Mouse (Mus musculus) gastrocnemius, postnatal 25 days (tissue): ENCODE measurements around the gene 1110004F10Rik. TPM values are rescaled to one million over a fixed set of nuclear protein-coding genes. Genes with fewer than 3 reads are reported as not detected.
"Not testable (repeated sequence)": the region's sequence is repeated elsewhere in the genome, so short reads cannot be mapped to it uniquely, and the experiment has no call there.

Experiments
- DNase-seq: peaks from one replicate; pipeline ENCODE4 v3.0.0; 2022
- long read RNA-seq, 2 experiments: library from polyadenylated mRNA; stranded (forward); transcript quantifications; one replicate each; pipeline ENCODE4 v2.0.0; 2021
- total RNA-seq, 2 experiments: library from RNA; stranded (reverse); gene quantifications; 1 replicate in 1 of 2; 2 replicates in 1 of 2; pipeline ENCODE4 v1.2.3; 2021

Gene 1110004F10Rik
- 10 to 100 TPM; 41.2 to 42.4 TPM for total RNA-seq
- long read RNA-seq, experiment 1, transcript 1110004F10Rik-201 (5 exons, 1,479 nt): major isoform, 130 of 148 reads
- long read RNA-seq, experiment 1, partial matches to known transcripts: 10 of 148 reads
- long read RNA-seq, experiment 1, other reads (novel, unspliced or antisense): 4 of 148 reads
- long read RNA-seq, experiment 2, transcript 1110004F10Rik-201 (5 exons, 1,479 nt): major isoform, 123 of 140 reads
- long read RNA-seq, experiment 2, partial matches to known transcripts: 8 of 140 reads
- long read RNA-seq, experiment 2, other reads (novel, unspliced or antisense): 5 of 140 reads

GRCm38 (mm10) chr7:116039196-116039537 is at the start of gene 1110004F10Rik:
Gene 1110004F10Rik, plus strand, starts transcription at chr7:116039397.
- DNase-seq: no peak

DNA sequence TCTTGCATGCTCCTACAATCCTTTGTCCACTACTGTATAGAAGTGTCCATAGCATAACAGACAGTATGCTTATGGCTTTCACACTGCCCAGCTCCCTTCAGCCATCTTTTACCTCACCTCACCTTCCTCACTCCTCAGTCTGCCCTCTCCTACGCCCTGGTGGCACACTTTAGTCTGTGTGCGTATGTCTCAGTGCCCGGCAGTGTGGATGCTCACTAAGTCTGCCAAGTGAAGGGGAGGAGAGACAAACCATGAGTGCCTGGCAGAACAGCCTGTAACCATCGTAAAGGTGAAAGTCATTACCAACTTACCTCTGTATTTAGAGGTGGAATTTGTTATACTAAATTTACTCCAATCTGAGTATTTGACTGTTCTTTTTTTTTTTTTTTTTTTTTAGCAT is 36.5 kb upstream of the 1110004F10Rik start:
- DNase-seq: peak; percentile 50

DNA sequence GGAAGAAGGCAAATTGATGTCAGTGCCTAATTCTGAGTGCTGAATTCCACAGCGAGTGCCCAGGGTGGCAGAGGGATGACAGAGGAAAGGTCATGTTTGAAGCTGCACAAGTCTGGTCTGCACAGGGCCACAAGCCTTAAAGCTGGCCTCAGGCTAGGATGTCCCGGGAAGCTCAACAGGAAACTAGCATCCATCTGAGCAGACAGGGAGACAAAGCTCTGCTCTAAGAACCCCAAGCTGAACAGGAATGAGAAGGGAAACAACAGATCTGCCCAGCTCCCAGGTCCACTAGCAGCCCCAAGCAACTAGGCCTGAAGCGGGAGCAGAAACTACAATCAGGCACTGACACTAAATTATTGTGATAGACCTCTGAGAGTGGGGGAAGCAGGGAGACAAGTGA is 9.2 kb upstream of the 1110004F10Rik start:
- no peak for DNase-seq

- peak; percentile 81 for DNase-seq
Measured at GRCm38 (mm10) chr7:116030597-116031387, 8.4 kb upstream of the 1110004F10Rik start.

DNA sequence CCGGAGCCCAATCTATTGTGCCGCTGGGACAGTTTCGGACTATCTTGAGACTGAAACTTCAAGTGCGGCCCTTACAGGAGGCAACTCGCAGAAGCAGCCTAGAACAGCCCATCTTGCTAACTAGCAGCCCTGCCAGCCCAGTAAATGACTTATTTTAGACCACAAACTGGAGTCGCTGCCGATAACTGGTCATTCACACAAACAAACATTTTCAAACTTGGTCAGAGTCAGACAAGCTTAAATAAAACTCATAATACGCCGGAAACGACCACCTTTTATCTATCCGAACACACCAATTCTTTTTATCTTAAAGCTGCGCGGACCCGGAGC is 7.8 kb upstream of the 1110004F10Rik start:
- DNase-seq: no peak

DNA sequence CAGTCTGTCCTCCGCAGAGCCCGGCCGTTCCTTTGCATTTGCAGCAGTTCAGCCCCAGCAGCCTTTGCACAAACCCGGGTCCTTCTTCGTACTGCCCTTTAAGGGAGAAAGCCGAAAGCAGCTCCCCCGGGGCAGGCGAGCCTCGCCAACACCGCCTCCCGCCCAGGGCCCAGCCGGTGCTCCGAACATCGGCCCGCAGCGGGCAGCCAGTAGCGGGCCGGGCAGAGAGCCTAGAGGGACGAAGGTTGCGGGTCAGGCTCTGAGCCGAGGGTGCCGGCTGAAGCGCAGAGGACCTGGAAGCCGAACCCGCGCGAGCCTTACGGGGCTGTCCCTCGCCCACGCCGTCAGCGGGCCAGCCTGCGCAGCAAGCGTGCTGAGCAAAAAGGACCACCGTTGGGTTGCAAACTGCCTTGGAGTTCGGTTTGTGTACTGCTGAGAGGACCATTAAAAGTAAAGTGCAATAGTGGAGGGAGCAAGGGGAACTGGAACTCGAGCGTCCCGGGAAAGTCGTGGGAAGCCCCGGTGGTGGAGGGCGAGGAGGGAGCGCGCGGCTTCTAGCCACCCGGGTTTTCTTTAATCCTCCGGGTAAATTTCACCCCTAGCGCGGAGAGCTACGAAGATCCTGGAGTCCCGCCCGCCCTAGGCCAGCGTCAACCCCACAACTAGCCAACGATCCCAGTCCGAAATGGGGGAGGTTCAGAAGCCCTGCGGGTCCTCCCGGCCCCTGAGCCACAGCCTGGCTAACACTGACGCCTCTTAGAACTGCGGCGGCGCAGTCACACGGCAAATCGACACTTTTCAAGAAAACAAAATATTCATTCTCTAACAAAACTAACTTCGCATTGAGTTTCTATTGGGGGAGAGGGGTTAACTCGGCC is 7.2 kb upstream of the 1110004F10Rik start:
- peak; percentile 76 for DNase-seq

DNA sequence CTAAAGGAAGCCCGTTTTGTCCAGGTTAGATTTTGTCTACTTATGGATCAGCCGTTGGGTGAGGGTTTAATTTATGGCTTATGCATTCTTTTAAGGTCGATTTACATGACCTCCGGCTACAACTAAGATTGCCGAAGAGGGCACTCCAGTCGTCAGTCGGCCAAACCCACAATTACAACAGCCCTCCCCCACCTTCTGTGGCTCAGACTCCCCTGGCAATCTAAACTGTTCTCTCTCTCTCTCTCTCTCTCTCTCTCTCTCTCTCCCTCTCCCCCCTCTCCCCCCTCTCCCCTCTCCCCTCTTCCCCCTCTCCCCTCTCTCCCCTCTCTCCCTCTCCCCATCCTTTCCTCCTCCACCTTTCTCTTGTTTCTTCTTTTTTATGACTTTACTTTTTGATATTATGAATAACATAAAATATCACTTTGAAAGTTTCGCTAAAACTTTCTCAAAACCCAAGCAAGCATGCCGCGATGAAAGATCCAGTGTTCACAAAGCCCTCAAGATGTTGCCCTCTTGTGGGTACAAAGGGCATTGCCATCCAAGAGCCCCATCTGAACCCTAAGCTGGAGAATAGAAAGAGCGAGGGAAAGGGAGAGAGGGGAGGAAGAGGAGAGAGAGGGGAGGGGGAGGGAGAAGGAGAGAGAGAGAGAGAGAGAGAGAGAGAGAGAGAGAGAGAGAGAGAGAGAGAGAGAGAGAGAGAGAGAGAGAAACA is 6.4 kb upstream of the 1110004F10Rik start:
- DNase-seq: peak; percentile 58

DNA sequence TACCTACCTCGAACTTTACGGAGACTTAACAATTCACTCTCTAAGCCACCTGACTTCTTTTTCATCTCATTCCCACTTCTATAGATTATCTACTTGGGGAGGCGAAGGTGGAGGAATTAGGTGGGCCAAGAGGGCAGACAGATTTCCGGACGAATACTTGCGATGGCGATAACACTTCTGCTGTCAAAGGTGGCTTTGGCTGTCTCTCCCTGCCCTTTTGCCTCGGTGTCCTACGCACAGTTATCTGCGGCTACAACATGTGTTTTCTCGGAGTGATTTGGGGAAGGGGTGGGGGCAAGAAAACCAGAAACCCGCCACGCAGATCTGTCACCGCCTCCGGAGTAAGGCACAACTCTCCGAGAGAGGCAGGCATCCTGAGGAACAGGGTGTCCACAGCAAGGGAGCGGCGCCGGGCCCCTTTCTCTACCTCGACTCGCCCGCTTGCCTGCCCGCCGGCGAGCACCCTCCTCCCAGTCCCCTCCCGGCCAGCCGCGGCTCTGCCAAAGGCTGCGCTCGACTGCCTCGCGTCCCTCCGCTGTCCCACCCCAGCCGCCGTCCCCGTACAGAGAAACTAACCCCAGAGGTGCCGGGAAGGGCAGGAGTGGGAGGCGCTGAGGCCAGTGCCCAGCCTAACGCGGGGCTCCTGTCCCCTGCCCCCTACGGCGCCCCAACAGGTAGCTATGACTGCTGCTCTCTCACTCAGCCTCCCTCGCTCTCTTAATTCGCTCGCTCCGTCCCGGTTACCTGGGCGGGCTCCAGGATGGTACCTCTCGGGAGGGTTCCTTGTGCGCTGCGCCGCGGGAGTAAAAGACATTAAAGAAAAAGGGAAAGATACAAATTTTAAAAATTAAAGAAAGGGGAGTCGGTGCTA is 5.6 kb upstream of the 1110004F10Rik start:
- DNase-seq: peak; percentile 82

DNA sequence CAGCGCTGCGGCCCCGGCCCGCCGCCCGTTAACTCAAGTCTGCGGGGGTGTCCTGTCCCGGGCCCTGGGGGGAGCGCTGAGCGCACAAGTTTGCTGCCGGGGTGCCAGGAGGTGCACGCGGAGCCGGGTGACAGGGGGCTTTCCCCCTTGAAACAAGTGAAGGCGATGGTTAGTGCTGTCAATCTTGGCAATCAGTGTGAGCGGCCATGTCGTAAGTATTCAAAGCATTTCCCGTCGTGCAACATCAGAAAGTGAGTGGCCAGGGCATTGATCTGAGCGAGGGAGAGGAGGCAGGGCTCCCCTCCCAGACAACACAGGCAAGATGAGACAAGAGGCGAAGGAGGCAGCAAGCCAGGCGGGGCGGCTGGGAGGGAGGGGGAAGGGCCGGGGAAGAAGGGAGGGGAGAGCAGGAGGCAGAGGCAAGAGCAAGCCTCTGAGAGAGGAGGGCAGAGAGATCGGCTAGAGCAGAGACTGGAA is 4.9 kb upstream of the 1110004F10Rik start:
- peak; percentile 80 for DNase-seq

DNA sequence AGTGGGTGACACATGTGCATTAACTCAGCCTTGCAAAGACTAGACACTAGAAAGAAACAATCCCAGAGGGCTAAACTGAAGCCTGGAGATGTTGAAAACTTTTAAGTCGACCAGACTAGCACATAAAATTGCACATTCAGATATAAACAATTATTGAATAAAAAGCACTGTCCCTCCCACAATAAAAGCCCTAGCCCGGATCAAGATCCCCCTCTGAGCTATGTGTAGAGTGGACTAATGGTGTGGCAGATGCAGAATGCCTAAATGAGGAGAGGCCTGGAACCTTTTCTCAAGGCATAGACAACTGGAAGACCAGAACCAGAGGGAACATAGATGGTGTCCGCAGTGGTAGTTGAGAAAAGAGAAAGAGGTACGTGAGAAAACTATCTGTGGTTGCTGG is 3.7 kb upstream of the 1110004F10Rik start:
- no peak for DNase-seq

GRCm38 (mm10) chr7:116036591-116037555 is 2.3 kb upstream of the 1110004F10Rik start:
- no peak for DNase-seq

DNA sequence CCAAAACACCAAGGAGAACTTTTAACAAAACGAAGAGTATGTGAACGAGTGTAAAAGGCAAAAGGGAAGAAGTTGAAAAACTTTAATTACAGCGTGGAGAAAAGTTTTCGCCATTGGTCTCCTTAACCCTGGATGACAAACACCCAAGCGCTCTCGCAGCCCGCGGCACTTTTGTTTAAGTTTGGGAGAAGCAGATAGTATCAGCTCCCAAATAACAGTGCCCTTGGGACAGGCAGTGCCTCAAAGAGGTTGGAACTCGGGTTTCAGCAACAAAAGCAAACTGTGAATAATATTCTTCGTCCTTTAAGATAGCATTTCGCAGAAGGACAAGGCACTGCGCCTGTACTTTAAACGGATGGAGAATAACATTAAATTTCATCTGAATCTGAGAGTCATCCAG is 1.2 kb upstream of the 1110004F10Rik start:
- no peak for DNase-seq

DNA sequence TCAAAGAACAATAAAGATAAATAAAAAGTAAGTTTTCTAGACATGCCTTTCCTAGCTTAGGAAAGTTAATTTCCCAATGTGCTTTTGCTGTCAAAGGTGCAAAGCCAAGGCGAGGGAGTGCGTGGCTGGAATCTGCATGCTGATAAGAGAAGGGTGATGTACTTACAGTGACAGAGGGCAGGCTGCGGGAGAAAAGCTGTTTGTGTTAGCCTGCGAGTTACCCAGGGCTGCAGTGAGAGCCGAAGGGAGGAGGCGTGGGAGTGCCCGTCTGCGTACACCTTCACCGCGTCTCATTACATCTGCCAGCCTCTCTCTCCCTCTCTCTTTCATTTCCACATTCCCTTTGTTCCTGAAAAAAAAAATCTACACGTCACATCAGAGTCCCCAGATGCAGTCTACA is 686 bp upstream of the 1110004F10Rik start, which contains the start of gene Sox6:
Sox6 (minus strand) TSS at position 286 of the 400 bp plus-strand sequence.
- DNase-seq: no peak

DNA sequence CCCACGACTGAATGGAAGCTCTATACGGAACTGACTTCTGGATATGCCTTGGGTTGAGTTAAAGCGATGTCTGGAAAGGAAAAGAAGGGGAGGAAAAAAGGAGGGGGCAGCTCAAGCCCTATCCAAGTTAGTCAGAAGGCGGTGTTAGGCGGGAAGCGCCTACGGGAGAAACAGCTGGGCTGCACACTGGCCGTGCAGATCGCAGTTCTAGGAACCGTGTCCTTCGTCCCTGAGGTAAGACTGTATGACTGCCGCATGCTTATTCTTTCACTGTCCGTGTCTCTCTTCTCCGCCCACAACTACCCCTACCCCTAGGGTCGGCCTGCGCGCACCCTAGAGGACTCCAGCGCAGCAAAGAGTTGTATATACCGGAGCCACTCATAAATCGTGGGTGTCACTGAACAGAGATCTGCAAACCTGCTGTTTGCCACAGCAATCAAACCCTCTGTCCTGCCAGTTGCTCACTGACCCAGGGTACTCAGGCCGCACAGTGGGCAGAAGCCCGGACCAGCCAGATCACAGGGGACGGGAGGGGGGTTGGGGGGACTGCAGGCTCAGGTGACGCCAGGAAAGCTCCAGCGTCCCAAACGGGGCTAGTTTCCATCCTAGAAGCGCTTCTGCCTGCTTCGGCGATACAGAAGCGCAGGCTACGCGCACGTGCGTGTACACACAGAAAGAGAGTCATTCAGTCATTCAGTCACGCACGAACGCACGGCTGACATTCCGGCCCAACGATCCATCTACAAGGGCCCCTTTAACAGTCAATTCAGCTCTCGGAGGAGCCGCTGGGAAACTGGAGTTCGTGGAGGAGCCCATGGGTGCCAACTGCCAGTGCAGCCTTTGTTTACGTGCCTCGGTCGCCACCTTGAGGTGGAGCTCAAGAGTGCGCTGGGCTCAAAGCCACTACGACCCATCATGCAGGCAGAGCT is 605 bp downstream of the 1110004F10Rik start:
- peak; percentile 76 for DNase-seq

GRCm38 (mm10) chr7:116040470-116041019 is 1.3 kb downstream of the 1110004F10Rik start:
- DNase-seq: no peak

- no peak for DNase-seq
Measured at GRCm38 (mm10) chr7:116060739-116061138, 21.5 kb downstream of the 1110004F10Rik start.

- not testable (repeated sequence) for DNase-seq
Measured at GRCm38 (mm10) chr7:116084366-116084765, 45.2 kb downstream of the 1110004F10Rik start, which contains the start of gene Gm4353. Gene Gm4353, minus strand, starts transcription at chr7:116084635.
